Mouse (Mus musculus) lung, adult 2 months (tissue): Measurements from ENCODE around the gene Qpct. TPM values are rescaled to one million over a fixed set of nuclear protein-coding genes. Genes with fewer than 3 reads are reported as not detected.

Experiments used
- DNase-seq: peaks from one replicate; pipeline ENCODE4 v3.0.0; 2022
- H3K4me1 ChIP-seq: fragments of 200-500 bp; 2 replicates; pipeline ENCODE4 v1.6.1; 2011; ENCODE audit warnings: low read length; ENCODE audit not compliant: control insufficient read depth, insufficient read depth
- H3K4me3 ChIP-seq: fragments of 200-500 bp; replicated peaks from 2 replicates; pipeline ENCODE3; 2011; ENCODE audit warnings: low read depth, mild to moderate bottlenecking, control low read depth, low read length; ENCODE audit errors: extremely low read depth
- CTCF ChIP-seq: fragments of 200-500 bp; IDR thresholded peaks from 2 replicates; pipeline ENCODE4 v1.5.1; 2011; ENCODE audit warnings: mild to moderate bottlenecking, low read length, control low read depth; ENCODE audit not compliant: insufficient read depth
- POLR2A ChIP-seq: fragments of 200-500 bp; IDR thresholded peaks from 2 replicates; pipeline ENCODE4 v1.6.1; 2011; ENCODE audit warnings: low read depth, mild to moderate bottlenecking, control low read depth, low read length, borderline replicate concordance; ENCODE audit errors: extremely low read depth
- WGBS: fragments of 180-500 bp; shearing (Covaris S2); methylation state at CpG from one replicate; pipeline ENCODE4 v1.1.7; 2018; 5-methylcytosine and 5-hydroxymethylcytosine counted together
- polyA plus RNA-seq: library from polyadenylated mRNA; depleted of rRNA; stranded (reverse); fragments of >200 nt; gene quantifications from 2 replicates; pipeline ENCODE4 v1.2.3, GENCODE M21; 2012; rRNA removed

The Qpct gene
- 4.7 and 6.1 TPM in 2 replicates for polyA plus RNA-seq

DNA sequence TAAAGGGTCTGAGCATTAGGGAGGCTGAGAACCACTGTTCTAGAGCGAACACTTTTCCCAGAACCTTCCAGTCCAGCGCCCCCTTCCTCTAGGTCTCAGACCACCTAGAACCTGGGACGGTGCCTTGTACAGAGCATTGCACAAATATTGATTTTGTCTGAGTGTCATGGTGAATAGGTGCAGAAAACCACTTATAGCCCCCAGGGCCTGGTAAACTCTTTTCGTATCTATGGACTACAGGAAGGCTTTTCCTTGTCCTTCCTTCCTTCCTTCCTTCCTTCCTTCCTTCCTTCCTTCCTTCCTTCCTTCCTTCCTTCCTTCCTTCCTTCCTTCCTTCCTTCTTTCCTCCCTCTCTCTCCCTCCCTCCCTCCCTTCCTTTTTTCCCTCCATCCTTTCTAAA is at the start of gene Qpct:
Qpct (plus strand) TSS at position 301 of the 400 bp plus-strand sequence.
- TF ChIP-seq POLR2A (no peak), CTCF (no peak)
- 63% methylated on average over 4 of the region's 4 CpGs for WGBS
- no peak for DNase-seq
- Histone ChIP-seq H3K4me1 (no peaks in the 10 kb centered on the region; the same call in 1 of the 2 replicates), H3K4me3 (peak within 1 kb of the TSS; percentile 76)

DNA sequence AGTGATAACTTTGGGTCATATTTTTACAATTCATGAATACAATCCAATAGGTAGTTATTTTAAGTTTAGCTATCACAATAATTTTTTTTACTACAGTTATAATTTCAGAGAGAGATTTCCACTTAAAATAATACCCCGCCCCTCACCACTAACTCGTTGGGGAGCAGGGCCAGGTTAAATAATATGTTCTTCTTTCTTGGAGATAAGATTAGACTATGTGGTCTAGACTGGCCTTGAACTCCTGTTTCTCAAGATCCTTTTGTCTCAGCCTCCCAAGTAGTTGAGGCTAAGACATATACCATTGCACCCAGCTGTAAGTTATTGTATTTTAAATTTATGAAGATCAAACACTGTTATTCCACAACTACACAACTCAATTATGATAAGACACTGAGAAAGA is 38.1 kb upstream of the Qpct start:
- DNase-seq = no peak
- 58% methylated on average over 2 of the region's 2 CpGs for WGBS
- Histone ChIP-seq H3K4me3 (no peak overlapping the region), H3K4me1 (peaks cover 15% of the 10 kb centered on the region)
- TF ChIP-seq CTCF (no peak), POLR2A (no peak)

- WGBS = 68% methylated on average over 2 of the region's 2 CpGs
- no peak for DNase-seq
- Histone ChIP-seq H3K4me1 (peaks cover 15% of the 10 kb centered on the region), H3K4me3 (no peak overlapping the region)
- TF ChIP-seq POLR2A (no peak), CTCF (no peak)
These were observed 36.6 kb upstream of the Qpct start for GRCm38 (mm10) chr17:79014911-79015685.

DNA sequence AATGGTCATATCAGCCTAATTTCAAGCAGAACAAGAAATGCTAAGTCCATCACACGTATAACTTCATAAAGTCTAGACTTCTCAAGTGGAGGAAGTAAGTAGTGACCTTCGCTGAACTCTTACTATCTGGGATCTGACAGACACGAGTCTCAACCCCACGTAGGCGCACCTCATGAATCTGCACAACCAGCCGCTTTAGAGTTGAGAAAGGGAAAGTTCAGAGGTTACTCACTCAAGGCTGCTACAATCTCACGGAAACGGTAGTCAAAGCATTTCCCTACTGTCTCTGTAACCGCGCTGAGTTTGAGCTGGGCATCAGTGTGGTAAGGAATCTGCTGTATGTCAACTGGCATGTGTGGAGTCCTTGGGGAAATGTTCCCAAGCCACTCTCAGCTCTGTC is 35.9 kb upstream of the Qpct start:
- DNase-seq = no peak
- Histone ChIP-seq H3K4me1 (peaks cover 15% of the 10 kb centered on the region), H3K4me3 (no peak overlapping the region)
- WGBS = 57% methylated on average over 10 of the region's 10 CpGs
- TF ChIP-seq POLR2A (no peak), CTCF (no peak)

- no peak for DNase-seq
- 26% methylated on average over 9 of the region's 9 CpGs for WGBS
- H3K4me3 ChIP-seq = peak overlapping the region; percentile 23
- peaks cover 15% of the 10 kb centered on the region for H3K4me1 ChIP-seq
- TF ChIP-seq CTCF (no peak), POLR2A (no peak)
These were observed 33.3 kb upstream of the Qpct start for GRCm38 (mm10) chr17:79018422-79018821.

- peaks cover 15% of the 10 kb centered on the region for H3K4me1 ChIP-seq
- peak overlapping the region; percentile 71 for H3K4me3 ChIP-seq
- TF ChIP-seq POLR2A (no peak), CTCF (no peak)
- DNase-seq = no peak
- WGBS = under 1% methylated on average over 18 of the region's 18 CpGs
These were observed 31.9 kb upstream of the Qpct start for GRCm38 (mm10) chr17:79019726-79020207.

- no peak for TF ChIP-seq CTCF
- TF ChIP-seq POLR2A = peak; percentile 60; the same call in 1 of the 2 replicates
- under 1% methylated on average over 85 of the region's 113 CpGs for WGBS
- H3K4me3 ChIP-seq = peak within 1 kb of the TSS; percentile 71
- H3K4me1 ChIP-seq = peaks cover 11% of the 10 kb centered on the region
- peak; percentile 73 for DNase-seq
These were observed 31.3 kb upstream of the Qpct start, which contains the start of gene Prkd3 for GRCm38 (mm10) chr17:79020208-79020983. TSS of gene Prkd3 (minus strand) at chr17:79020816.

- TF ChIP-seq POLR2A (no peak), CTCF (no peak)
- under 1% methylated on average over 24 of the region's 24 CpGs for WGBS
These were observed 30.7 kb upstream of the Qpct start for GRCm38 (mm10) chr17:79020984-79021335.

GRCm38 (mm10) chr17:79022746-79023145 is 29.0 kb upstream of the Qpct start:
- TF ChIP-seq POLR2A = no peak
- no peak for TF ChIP-seq CTCF
- H3K4me3 ChIP-seq = no peak overlapping the region
- WGBS = 57% methylated on average over 3 of the region's 3 CpGs
- H3K4me1 ChIP-seq = peaks cover 5% of the 10 kb centered on the region
- DNase-seq = no peak

More at GRCm38 (mm10) chr17:79020984-79021335, 30.7 kb upstream of the Qpct start:
- peaks cover 9% of the 10 kb centered on the region for H3K4me1 ChIP-seq
- no peak for DNase-seq
- peak overlapping the region; percentile 71 for H3K4me3 ChIP-seq

GRCm38 (mm10) chr17:79024544-79024943 is 27.2 kb upstream of the Qpct start:
- Histone ChIP-seq H3K4me1 (no peaks in the 10 kb centered on the region), H3K4me3 (no peak overlapping the region)
- no peak for DNase-seq
- no peak for TF ChIP-seq CTCF
- 56% methylated on average over 4 of the region's 4 CpGs for WGBS
